Mouse (Mus musculus): ENCODE data around the gene Serhl.

DNA sequence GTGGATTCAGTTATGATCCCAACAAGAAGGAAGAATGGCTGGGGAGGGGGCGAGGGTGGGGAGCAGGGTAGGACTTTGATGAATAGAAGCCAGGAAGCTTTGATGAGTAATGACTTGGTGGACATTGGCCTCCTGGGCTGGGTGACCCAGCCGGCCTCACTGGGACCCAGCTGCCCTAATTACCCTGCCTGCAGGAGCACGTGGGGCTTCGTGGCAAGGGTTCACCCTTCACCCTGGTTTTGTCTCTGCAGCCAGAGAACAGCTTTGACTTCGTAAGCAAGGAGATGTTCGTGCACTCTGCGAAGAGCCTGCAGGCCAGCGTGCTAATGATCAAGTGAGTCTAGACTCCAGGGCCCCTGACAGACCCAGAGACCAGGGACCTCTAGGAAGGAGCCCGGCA is 24.8 kb downstream of the Serhl start:
- no peak for TF ChIP-seq CTCF (conservative IDR thresholded peaks at IDR 0.05; ENCODE audit: insufficient read depth, insufficient read length, low read depth, low read length)
- no peak for TF ChIP-seq POLR2A (IDR thresholded peaks at IDR 0.05; ENCODE audit: low read depth, low read length)

Data from kidney, adult 2 months (tissue).